Mouse (Mus musculus) lung, postnatal 0 days (tissue): ENCODE measurements at regions not wholly inside any gene's neighbourhood (a gene's known extent, or its start where the extent isn't known, plus 50 kb on each side); places are given as distances from the start of the nearest gene placed in this dataset.

ENCODE experiments used
- CTCF ChIP-seq: IDR thresholded peaks from 2 replicates; pipeline ENCODE4 v1.5.1; 2016; ENCODE audit warnings: antibody characterized with exemption, mild to moderate bottlenecking
- EP300 ChIP-seq: IDR thresholded peaks from 2 replicates; pipeline ENCODE4 v1.6.1; 2016; ENCODE audit warnings: antibody characterized with exemption, mild to moderate bottlenecking, control low read depth

- no peak for TF ChIP-seq CTCF
- TF ChIP-seq EP300: no peak
Measured at GRCm38 (mm10) chr5:85592236-85592635, 473.1 kb downstream of the Cenpc1 start.
